Mouse (Mus musculus): ENCODE data around the gene Wdsub1.
"Not testable (repeated sequence)": the region's sequence is repeated elsewhere in the genome, so short reads cannot be mapped to it uniquely, and the experiment has no call there.

Gene Wdsub1

DNA sequence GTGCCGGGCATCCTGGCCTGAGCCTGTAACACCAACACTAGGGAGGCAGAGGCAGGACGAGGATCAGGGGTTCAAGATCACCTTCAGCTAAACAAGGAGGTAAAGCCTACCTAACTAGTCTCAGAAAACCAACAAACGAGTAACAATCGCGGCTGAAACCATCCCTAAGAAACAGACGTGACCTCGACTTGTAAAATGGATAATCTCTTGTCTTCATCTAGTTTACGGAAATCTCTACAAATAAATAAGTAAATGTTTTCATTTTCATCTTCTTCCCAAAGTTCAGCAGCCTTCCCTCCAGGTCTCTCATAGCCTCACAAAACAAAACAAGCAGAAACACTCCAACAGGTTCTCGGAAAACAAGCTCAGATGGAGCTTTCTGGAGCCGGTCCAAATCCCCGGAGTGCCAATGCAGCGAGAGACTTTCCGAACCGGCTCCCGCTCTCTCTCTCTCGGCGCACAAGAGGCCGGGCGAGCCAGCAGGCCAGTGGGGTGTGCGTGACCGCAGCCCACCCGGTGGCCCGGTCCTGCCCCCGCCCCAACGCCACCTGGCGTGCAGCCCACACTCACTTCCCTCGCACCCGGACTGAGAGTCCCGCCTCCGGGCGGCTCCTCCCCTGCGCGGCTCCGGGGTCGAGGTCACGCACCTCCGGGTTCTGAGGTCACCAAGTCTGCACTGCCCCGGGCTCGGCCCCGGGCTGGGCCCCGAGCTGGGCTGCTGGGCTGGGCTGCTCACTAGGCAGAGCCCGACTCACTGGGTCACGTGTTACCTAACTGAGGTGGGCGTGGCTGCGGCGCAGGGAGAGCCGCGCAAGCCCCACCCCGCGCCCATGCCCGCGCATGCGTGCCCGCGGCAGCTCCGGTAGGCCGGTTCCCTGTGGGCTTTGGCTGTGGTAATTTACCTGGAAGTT lies at the start of gene Wdsub1:
Gene Wdsub1 (minus strand): TSS at position 761 of the 911 bp plus-strand sequence.
- peak; percentile 88 for DNase-seq (ENCODE audit: low spot score)

DNA sequence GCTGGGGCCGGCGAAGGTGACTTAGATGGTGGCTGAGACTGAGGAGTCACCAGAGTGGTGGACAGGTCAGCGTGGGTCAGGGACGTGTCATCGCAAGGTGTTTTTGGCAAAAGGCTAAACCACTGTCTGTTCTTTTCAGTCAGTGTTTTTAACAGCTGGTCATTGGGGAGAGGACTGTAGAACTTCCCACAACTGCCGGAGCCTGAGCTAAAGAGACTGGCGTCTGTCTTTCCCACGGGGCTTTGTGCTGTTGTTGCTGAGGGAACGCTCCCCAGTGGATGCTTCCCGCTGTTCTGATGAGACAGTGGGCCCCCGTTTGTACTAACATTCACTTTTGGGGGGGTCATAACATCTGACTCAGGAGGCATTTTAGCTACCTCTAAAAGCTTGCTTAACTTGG lies 31.2 kb upstream of the Wdsub1 start:
- no peak for DNase-seq (ENCODE audit: low spot score)

DNA sequence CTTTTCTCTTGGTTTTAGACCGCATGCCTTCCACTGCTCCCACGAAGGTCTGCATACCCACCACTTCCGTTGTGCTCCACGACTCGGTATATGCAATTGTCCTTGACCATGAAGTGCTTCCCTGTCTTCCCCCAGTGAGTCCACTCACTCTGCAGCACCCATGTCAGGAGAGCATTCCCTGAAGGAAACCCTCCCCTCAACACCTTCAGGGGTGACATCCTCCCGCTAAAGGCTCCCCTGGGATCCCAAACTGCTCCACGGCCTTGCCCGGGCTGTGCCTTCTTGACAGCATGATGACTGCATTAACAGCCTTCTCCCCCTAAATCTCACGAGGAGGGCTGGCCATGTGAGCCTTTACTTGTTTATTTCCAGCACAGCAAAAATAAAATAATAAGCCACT lies 25.7 kb upstream of the Wdsub1 start:
- no peak for DNase-seq (ENCODE audit: low spot score)

DNA sequence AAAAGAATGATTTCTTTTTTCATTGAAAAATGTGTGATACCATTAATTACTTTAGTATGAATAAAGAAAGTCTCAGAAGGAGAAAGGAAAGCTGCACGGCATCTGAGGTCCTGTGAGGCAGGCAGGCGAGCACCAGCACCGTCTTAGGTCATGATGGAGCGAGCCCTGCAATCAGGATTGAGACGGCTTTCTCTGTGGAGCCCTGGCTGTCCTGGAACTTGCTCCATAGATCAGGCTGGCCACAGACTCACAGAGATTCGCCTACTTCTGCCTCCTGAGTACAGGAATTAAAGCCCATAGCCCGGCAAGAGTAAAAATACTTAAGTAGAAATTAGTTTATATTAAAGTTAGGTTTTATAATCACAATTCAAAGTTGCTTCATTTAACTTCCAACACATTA lies 21.6 kb upstream of the Wdsub1 start:
- no peak for DNase-seq (ENCODE audit: low spot score)

DNA sequence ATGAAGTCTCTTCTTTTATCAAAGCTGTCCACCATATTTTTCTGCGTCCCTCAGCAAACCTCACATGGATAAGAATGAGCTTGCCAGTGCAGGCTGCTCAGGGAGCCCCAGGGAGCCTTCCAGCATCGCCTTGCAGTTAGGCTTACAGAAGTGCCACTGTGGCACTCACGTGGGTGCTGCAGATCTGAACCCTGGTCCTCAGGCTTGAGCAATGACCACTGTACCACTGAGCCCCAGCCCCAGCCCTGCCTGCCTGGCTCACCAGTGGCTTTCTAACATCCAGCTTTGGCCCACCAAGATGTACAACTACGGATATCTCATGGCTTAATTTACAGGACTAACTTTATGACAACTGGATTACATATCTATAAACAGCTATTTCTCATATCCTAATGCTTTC lies 16.3 kb upstream of the Wdsub1 start:
- DNase-seq (ENCODE audit: low spot score) = no peak

DNA sequence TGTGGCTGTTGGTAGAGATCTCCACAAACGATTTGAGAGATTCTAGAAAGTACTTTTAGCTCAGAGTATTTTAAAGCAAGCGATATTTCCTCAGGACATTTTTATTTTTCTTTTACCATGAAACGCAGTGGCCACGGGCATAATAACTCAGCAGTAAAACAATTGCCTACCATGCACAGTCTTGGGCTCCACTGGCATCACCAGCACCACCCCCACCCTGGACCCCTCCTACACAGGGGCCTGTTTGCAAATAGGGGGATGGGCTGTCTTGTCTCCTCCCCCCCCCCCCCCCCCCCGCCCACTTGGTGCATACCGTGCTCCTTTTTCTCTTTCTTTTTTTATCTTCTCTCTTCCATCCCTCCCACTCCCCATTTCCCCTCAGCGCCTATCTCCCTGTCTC lies 15.7 kb upstream of the Wdsub1 start:
- DNase-seq (ENCODE audit: low spot score) = no peak

DNA sequence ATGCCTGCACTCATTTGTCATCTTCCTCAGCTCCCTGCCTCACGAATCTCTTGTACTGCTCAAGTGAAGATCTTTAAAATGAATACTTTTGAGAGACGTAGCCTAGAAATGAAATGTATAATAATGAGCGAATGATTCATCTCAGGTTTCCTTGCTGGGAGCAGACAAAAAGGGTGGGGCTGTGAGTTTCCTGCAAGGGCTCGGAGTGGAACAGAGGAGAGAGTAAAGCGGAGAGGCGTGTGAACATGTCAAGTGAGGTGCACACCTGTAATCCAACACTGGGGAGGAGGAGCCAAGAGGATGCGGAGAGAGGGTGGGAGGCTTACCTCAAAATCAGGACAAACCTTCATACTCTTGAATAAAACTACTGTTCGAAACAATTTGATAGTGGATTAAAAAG lies 14.4 kb upstream of the Wdsub1 start:
- no peak for DNase-seq (ENCODE audit: low spot score)

DNA sequence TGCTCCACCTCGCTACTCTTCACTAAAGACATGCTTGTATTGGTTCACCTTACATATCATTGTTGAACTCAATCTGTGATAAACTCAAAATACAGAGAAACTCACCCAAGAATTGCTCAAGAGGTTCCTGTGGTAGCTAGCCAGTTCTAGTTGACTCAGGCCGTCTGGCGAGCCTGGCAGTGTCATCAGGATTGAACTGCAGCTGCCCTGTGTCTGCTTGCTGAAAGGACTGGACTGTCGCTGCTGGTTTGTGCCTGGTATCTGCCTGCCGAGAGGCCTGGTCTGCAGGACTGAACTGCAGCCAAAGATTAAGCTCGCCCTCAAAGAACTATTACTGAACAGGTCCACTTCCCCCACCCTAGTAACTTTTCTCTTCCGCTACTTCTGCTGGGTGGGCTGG lies 14.0 kb upstream of the Wdsub1 start:
- DNase-seq (ENCODE audit: low spot score) = no peak

DNA sequence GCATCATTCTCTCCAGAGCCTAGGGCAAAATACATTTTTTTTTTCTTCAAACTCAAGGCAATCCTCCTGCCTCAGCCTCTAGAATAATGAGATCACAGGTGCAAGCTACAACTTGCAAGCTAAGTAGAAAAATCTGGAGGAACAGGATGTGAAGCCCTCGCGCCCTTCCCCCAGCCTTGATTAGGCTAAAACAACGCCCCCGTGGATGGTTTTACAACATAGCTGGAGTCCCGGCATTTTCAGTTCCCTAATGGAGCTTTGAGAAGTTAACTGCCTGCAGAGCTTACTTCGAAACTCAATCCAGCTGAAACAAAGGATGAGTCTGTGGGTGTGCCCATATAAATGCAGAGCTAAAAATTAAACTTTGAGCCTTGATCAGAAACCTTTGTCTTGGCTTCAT lies 7.3 kb upstream of the Wdsub1 start:
- DNase-seq (ENCODE audit: low spot score) = no peak

DNA sequence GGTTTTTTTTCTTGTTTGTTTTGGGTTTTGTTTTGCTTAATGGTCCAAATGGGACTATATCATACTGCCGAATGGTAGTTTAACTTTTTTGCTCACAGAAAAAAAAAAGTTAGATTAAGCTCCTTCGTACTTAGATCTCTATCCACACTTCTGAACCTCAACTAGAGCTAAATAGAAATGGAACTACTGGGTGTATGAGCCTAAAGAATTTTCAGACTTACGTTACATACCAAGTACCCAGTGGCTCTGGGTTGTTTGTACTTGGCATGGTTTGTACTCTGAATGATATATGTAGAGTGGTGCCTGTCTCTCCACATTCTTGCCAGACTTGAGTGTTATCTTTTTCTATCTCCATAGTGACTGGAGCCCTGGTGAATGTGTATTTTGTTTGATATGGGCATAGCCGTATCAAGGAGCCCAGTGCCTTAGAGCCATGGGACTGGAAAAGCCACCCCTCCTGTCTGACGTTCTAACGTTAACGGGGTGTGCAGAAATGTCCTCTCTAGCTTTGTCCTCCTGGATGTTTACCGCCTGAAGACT lies 421 bp upstream of the Wdsub1 start:
- DNase-seq (ENCODE audit: low spot score) = peak; percentile 13

DNA sequence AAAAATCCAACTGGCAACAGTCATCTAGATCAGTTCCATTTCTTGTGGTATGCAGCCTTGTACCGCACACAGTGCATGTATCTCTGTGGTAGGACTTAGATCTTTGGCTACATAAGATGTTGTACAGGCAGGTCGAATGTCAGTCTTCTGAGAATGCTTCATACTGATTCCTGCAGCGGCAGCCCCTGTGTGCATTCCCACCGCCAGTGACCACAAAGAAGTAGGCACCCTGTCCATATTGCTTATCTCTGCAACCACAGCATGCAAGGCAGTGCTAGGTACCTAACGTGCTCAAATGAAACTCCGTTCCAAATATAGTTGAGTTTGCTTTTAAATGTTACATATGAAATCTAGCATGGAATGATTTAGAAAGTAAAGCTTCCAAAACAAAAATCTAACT lies 987 bp downstream of the Wdsub1 start:
- DNase-seq (ENCODE audit: low spot score) = no peak

DNA sequence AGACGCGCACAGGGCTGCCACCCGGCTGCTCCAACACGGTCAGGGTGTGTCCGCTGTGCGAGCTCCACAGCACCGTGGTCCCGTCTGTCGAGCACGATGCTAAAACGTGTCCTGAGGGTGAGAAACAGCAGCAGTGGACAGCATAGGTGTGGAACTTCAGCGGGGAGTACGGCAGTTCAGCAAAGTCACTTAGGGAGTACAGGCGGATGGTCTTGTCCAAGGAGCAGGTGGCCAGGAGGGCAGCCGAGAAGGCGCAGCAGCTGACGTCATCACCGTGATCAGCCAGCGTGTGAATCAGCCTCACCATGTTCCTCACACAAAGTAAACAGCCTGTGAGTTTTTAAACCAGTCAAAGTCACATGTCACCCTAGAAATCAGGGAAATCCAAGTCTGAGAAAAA lies 4.2 kb downstream of the Wdsub1 start:
- no peak for DNase-seq (ENCODE audit: low spot score)

DNA sequence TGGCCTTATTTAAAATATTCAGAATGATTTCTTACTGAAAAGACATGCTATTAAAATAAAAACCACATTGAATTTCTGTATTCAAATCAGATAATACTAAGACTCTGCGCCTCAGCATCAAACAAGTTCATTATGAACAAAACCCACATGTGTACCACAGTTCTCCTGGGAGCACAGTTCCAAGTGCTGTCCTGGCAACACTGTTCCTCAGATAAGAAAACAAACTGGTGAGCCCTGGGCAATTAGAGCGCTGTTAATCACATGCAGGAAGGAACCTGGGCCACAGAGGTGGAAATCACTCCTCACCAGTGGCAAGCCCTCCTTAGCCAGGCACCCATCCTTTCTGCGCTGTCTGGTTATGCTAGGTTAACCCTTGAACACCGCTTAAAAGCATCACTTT lies 5.1 kb downstream of the Wdsub1 start:
- DNase-seq (ENCODE audit: low spot score) = no peak

DNA sequence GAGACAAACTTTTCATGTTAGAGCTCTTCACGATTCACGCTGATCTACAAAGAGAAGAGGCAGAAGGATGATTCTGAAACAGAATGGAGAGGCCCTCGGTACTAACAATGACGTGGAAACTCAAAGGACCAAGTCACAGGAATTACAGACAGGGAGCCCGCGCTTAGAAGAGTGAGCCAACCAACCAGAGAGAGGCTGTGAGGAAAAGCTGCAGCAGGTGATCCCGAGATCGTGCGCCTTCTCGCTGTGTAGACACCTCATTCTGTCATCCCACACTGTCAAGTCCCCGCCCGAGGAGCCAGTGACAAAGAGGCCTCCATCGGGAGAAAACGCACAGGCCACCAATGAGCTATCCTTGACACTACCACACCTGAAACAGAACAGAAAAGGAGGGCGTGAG lies 5.9 kb downstream of the Wdsub1 start:
- no peak for DNase-seq (ENCODE audit: low spot score)

DNA sequence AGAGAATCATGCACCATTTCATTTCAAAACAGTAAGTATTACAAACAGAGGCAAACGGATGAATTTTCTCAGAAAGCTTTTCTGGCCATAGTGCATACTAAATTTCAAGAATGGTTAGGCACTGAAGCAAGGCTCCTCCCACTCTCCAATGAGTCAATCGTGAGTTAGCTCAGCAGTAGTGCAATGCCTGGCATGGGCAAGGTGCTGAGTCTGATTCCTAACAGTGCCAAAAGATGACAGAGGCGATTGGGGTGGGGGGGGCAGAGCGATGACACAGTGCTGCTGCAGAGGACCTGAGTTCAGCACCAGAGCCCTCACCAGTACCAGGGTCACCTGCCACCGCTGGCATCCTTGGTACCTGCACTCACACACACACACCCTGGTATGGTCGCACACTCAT lies 11.9 kb downstream of the Wdsub1 start:
- DNase-seq (ENCODE audit: low spot score) = no peak

DNA sequence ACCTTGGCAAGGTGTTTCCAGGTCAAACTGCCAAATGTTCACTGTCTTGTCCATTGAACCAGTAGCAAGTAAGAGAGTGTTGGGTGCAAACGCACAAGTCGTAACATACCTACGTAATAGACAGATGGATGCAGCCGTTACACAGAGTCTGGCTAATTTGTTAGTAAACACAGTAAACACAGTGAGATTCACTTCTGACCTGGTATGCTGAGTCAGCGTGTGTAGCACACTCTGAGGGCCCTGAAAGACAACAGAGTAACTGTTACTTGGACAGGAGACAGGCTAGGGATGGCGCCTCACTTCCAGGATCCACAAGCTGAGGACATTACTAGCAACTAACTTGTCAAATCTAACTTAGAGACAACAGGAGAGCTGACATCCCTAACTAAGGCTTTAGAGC lies 19.8 kb downstream of the Wdsub1 start:
- no peak for DNase-seq (ENCODE audit: low spot score)

DNA sequence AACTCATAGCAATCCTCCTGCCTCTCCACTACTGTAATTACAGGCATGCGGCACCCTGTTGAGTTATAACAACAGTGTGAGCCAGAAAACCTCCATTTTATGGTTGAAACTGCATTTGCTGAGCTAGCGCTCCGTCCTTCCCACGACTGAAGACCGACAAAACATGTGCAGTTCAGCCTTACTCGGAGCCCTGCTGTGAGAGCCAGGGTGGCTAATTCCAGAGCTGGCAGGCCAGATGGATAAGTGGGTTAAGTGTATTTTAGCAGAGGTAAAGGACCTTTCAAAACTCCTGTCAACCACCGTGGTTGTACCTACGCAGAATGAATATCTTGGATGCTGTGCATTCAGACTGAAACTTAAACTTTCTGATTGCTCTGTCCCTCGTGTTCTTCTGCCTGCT lies 28.0 kb downstream of the Wdsub1 start:
- no peak for DNase-seq (ENCODE audit: low spot score)

DNA sequence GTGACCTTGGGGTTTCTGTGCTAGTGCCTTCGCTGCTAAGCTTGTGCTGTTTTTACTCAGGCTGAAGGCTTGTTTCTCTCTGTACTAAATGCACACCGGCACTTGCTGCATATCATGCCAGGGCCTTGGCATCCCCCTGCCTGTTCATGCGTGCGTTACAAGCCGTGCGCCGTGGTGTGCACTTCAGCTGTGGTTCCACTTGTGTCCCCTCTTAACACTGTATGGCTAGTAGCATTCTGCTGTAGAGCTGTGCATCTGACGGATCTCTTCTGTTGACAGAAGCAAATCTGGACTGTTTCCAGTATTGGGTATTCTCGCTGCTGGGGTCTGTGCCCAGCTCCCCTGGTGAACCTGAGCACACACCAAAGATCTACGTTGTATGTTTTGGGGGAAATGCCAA lies 28.8 kb downstream of the Wdsub1 start:
- DNase-seq (ENCODE audit: low spot score) = no peak

DNA sequence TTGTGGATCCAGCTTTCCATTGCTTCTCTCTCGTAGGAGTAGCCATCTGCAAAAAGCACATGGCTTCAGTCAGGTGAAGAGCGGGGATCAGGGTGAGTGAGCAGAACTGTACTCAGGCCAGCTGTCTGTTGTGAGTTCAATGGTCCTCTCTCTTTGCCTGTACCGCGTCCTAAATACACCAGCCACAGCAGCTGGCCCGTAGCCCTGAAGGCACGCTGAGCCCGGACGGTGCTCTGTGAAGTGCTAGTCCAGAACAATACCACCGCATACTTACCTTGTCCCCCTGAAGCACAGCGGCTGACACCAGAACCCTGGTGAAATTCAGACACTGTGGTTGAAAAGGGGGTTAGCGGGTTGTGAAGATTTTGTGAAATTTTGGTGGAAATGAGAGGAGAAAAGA lies 29.5 kb downstream of the Wdsub1 start:
- DNase-seq (ENCODE audit: low spot score) = no peak

DNA sequence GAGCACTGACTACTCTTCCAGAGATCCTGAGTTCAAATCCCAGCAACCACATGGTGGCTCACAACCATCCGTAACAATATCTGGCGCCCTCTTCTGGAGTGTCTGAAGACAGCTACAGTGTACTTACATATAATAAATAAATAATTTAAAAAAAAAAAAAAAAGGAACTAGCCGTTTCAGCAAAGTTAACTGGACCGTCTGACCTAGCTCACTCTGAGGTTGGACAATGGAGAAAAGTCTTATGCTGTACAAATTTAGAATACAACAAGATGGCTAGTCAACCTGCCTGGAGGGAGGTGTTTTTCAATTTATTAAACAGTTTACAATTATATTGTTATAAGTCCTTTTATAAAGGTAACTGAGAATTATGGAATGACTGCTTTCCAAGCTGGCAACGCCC lies 30.5 kb downstream of the Wdsub1 start:
- not testable (repeated sequence) for DNase-seq (ENCODE audit: low spot score)

DNA sequence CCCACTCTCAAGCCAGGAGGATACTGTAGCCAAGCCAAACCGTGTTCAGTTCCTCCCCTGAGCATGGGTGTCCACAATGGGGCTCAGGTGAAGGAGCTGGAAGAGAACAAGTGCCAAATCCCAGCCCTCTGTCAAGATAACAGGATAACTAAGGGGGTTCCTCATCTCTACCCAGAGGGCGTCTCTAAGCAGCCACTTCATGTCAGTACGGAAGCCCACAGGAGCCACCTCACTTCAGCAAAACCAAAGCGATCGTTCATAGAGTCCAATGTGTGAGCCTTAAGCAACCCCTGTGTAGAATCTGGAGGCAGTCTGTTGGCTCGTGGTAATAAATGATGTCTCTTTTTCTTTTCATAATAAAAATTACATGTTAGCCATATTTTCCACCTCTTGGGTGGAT lies 38.5 kb downstream of the Wdsub1 start:
- DNase-seq (ENCODE audit: low spot score) = no peak

DNA sequence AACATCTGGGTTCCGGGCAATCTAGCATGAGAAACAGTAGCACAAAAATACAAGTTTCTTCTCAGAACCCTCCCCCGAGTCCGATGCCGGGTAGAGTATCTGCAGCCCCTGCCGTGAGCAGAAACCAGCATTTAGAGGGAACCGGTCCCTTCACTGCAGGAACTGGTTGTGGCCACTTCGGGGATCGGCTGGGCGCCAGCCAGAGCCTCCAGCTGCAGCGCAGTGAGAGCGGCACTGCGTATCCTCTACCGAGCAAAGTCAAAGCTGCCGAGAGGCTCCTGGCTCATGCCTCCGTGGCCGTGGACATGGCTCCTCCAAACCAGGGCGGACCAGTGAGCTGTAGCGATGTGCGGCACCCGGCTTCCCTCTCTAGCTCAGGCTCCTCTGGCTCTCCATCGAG lies 39.2 kb downstream of the Wdsub1 start:
- DNase-seq (ENCODE audit: low spot score) = no peak

DNA sequence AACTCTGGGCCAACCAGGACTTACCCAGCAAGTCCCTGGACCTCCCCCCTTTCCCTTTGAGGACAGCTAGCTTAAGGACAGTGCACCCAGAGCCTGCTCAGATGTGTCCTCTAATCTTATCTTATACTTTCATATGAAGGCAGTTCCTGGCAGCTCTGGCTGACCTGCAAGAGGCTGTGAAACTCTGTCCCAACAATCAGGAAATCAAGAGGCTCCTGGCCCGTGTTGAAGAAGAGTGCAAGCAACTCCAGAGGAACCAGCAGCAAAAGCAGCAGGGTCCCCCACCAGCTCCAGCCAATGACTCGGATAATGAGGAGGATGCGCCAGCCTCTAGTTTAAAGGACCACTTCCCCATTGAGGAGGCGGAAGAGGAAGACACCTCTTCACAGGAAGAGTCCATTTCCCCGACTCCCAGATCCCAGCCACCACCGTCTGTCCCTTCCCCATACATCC lies 39.8 kb downstream of the Wdsub1 start:
- no peak for DNase-seq (ENCODE audit: low spot score)

DNA sequence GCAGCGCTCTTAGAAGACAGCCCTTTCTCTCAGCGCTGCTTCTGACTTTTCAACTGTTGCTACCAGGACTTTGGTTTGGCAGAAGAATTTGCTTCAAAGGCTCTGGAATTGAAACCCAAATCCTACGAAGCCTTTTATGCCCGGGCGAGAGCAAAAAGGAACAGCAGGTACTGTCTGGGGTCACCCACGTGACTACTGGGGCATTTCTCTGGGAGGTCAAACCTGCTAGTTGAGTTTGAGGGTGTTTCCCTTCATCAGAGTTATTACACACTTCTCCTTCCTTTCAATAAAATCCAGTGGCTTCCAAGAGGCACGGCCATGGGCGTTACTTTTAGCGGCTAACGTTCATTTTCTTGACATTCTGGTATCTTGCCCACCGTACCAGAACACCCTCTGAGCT lies 40.4 kb downstream of the Wdsub1 start:
- DNase-seq (ENCODE audit: low spot score) = no peak

Data from spleen, adult 12 weeks (tissue).